Mouse (Mus musculus): Measurements from ENCODE around the gene Olfr1297.

The Olfr1297 gene

DNA sequence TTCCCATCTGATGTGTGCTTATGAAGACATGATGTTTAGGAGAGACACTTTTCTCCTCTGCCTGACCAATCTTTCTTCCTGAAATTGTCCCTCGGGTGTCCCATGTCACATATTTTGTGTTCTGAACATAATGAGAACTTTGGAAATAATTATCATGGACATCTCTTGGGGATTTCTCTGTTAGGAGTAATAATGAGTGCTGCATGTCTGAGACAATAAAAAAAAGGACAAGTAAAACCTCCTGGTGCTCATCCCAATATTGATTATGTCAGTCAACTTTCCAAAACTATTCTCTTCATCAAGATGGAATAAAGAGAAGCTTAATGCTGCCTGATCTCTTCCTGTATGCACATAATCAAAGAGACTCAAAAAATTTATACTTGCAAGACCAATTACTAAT, at the start of gene Olfr1297:
Gene Olfr1297 (minus strand): TSS at position 101 of the 400 bp plus-strand sequence.
- no peak for DNase-seq

DNA sequence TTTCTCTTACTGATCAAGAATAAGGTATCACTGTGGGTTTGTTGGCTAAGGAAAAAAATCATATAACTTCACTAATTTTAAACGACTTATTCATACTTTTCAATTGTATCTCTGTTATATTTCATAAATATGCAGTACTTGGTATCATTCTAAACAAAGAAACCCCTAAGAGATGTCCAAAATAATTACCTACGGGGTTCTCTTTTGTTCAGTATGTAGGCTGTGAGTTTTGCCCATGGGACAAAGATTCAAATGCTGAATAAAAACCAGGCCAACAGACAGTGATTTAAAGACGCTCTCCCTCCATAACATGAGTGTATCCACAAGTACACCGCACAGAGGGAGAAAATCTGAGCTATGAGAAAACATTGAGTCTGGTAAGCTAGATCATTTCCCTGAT, 34.8 kb upstream of the Olfr1297 start, which contains the start of gene Olfr1299:
Gene Olfr1299 (plus strand): TSS at position 301 of the 400 bp plus-strand sequence.
- DNase-seq, result no peak

DNA sequence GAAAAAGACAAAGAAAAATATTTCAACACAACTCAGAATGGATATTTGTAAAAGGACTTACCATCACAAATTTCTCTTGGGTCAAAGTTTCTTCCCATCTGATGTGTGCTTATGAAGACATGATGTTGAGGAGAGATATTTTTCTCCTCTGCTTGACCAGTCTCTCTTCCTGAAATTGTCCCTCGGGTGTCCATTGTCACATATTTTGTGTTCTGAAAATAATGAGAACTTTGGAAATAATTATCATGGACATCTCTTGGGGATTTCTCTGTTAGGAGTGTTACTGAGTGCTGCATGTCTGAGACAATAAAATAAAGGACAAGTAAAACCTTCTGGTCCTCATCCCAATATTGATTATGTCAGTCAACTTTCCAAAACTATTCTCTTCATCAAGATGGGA, 22.8 kb upstream of the Olfr1297 start, which contains the start of gene Olfr1298:
Gene Olfr1298 (minus strand): TSS at position 101 of the 400 bp plus-strand sequence.
- no peak for DNase-seq

DNA sequence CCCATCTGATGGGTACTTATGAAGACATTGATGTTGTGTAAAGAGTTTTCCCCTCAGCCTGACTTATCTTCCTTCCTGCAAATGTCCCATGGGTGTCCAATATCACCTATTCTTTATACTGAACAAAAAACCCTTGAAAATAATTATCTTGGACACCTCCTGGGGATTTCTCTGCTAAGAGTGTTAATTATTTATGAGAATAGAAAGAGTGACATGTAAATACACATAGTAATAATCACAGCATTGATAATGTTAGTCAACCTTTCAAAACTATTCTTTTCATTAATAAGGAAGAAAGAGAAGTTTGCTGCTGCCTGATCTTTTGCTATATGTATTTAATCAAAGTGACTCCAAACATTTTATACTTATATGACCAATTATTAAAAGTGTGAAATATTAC, 56.7 kb downstream of the Olfr1297 start, which contains the start of gene Olfr1295:
Gene Olfr1295 (minus strand): TSS at position 101 of the 400 bp plus-strand sequence.
- no peak for DNase-seq

Data from kidney, adult 9 months (tissue).